Comparison of ENCODE assay signal across 8 mouse cellular contexts in genomic region chr10:120745138-120745856, GRCm38 (mm10).
DNase-seq lines count a peak whose midpoint lies in the region; ATAC-seq lines count a peak whose summit lies in the region.

No protein-coding gene starts in this region.

- H3K4me3 ChIP-seq in hindbrain, embryonic 10.5 days = peak overlapping the region; percentile 41
- peak overlapping the region; percentile 29 for H3K4me3 ChIP-seq in liver, embryonic 16.5 days (ENCODE audit: low read depth, low read length)
- H3K4me3 ChIP-seq in neural tube, embryonic 13.5 days = peak overlapping the region; percentile 37

- peaks cover 36% of the 10 kb centered on the region for H3K27me3 ChIP-seq in hindbrain, embryonic 10.5 days (ENCODE audit: insufficient read depth, poor library complexity, severe bottlenecking)
- no peaks in the 10 kb centered on the region; the same call in 1 of the 2 replicates for H3K27me3 ChIP-seq in liver, embryonic 16.5 days (ENCODE audit: control insufficient read depth, insufficient read depth, low read depth, low read length)
- H3K27me3 ChIP-seq in neural tube, embryonic 13.5 days = peaks cover 28% of the 10 kb centered on the region

- peak; percentile 86 for DNase-seq in NIH3T3 (ENCODE audit: low read depth)
- peak; percentile 28 for DNase-seq in cerebellum, adult 9-10 months
- peak; percentile 20 to 55 for DNase-seq in frontal cortex, adult 2 months (ENCODE audit: extremely low spot score in 1 of 2, low spot score in 1 of 2)
- DNase-seq in hindbrain, embryonic 10.5 days (ENCODE audit: low spot score) = peak; percentile 92
- DNase-seq in layer of hippocampus, adult 18-20 months (ENCODE audit: low spot score in 2 of 2) = peak; percentile 16 to 65
- no peak for DNase-seq in thymus, postnatal 10 days (ENCODE audit: low spot score in 2 of 2)

- H3K9ac ChIP-seq in liver, embryonic 16.5 days (ENCODE audit: low read depth, low read length) = no peak overlapping the region
- H3K9ac ChIP-seq in neural tube, embryonic 13.5 days = peak overlapping the region; percentile 70

- peak overlapping the region; percentile 87 for H3K27ac ChIP-seq in hindbrain, embryonic 10.5 days
- H3K27ac ChIP-seq in liver, embryonic 16.5 days (ENCODE audit: low read length) = no peak overlapping the region
- H3K27ac ChIP-seq in neural tube, embryonic 13.5 days (replicated peaks) = peak overlapping the region; percentile 43; the same call in 1 of the 2 replicates

- no peaks in the 10 kb centered on the region for H3K36me3 ChIP-seq in hindbrain, embryonic 10.5 days
- H3K36me3 ChIP-seq in liver, embryonic 16.5 days (ENCODE audit: control insufficient read depth, insufficient read depth) = no peaks in the 10 kb centered on the region
- H3K36me3 ChIP-seq in neural tube, embryonic 13.5 days = no peaks in the 10 kb centered on the region

- peak; percentile 30; the same call in 1 of the 2 replicates for ATAC-seq in liver, embryonic 16.5 days (ENCODE audit: low read depth)
- ATAC-seq in neural tube, embryonic 13.5 days (ENCODE audit: low read depth) = peak; percentile 86

- WGBS in hindbrain, embryonic 10.5 days = 5% methylated on average over 18 of the region's 18 CpGs
- WGBS in liver, embryonic 16.5 days (ENCODE audit: insufficient replicate concordance) = 11% methylated on average over 18 of the region's 18 CpGs
- 5% methylated on average over 18 of the region's 18 CpGs for WGBS in neural tube, embryonic 13.5 days

- H3K4me2 ChIP-seq in liver, embryonic 16.5 days (ENCODE audit: low read depth, low read length) = peak overlapping the region; percentile 52
- peak overlapping the region; percentile 77 for H3K4me2 ChIP-seq in neural tube, embryonic 13.5 days

- H3K4me1 ChIP-seq in hindbrain, embryonic 10.5 days (replicated peaks) = peaks cover 38% of the 10 kb centered on the region
- H3K4me1 ChIP-seq in liver, embryonic 16.5 days (ENCODE audit: control insufficient read depth, low read depth, low read length) = no peaks in the 10 kb centered on the region
- peaks cover 19% of the 10 kb centered on the region for H3K4me1 ChIP-seq in neural tube, embryonic 13.5 days (replicated peaks)

- no peaks in the 10 kb centered on the region for H3K9me3 ChIP-seq in hindbrain, embryonic 10.5 days
- H3K9me3 ChIP-seq in liver, embryonic 16.5 days (replicated peaks; ENCODE audit: control insufficient read depth, low read length) = no peaks in the 10 kb centered on the region
- no peaks in the 10 kb centered on the region for H3K9me3 ChIP-seq in neural tube, embryonic 13.5 days

Comparison
In these comparisons a context has a peak if more than half of its experiments do, and no peak if none do; other contexts are left out.
1. DNase-seq: peak in NIH3T3 (single experiment), cerebellum, adult 9-10 months (single experiment), frontal cortex, adult 2 months (2 of 2), hindbrain, embryonic 10.5 days (single experiment) and layer of hippocampus, adult 18-20 months (2 of 2); none in thymus, postnatal 10 days (0 of 2).
2. Peak in every context shown above with its lines, with median percentiles within 50 percentile points of each other: H3K4me3 ChIP-seq.